Mouse (Mus musculus): ENCODE results near the gene C1qtnf1. TPM values are rescaled to one million over a fixed set of nuclear protein-coding genes. Genes with fewer than 3 reads are reported as not detected.

The C1qtnf1 gene
- polyA plus RNA-seq, 2 experiments: 1.1 to 1.4 TPM

DNA sequence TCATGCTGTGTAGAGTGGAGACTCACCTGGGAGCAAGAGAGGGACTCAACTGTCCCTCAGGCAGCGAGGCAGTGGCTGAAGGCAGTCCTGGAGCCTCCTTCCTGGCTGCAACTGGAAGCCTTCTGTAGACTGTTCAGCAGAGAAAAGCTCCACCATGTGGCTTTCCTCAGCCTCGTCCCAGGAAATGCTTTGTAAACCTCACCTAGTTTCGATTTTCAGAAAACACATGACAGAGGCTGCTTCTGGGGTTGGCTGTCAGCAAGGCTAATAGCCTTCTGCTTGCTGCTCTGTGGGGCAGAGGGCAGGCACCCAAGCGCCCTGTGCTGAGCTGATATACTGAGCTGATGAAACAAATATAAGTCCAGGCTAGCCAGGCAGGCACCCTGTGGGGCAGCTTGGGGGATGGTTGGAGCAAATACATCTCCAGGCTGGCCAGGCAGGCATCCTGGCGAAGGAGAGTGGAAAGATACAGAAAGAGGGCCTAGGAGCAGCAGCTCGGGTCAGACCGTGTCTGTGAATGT is 26.2 kb upstream of the C1qtnf1 start, which contains the start of gene Lgals3bp:
TSS of gene Lgals3bp (minus strand) at position 333 of the 521 bp plus-strand sequence.
- DNase-seq (ENCODE audit: low read depth in 3 of 3, low spot score in 3 of 3) (peak in 1 of 3 experiments; percentile 24), ATAC-seq (ENCODE audit: insufficient read depth) (peak; percentile 65)
- WGBS (ENCODE audit: insufficient replicate concordance): 42% methylated on average over 7 of the region's 7 CpGs
- Histone ChIP-seq H3K27ac (no peak within 1 kb of the TSS), H3K4me2 (ENCODE audit: low read depth) (peak within 1 kb of the TSS; percentile 28), H3K9ac (replicated peaks) (no peak within 1 kb of the TSS), H3K9me3 (ENCODE audit: control insufficient read depth, low read length) (no peaks in the 10 kb centered on the region), H3K4me1 (replicated peaks; ENCODE audit: control insufficient read depth in 2 of 2, insufficient read depth in 2 of 2, low read length in 1 of 2) (peaks cover 9 to 25% of the 10 kb centered on the region in 2 experiments), H3K4me3 (ENCODE audit: insufficient read depth in 1 of 2, low read depth in 2 of 2, low read length in 2 of 2) (peak within 1 kb of the TSS; percentile 1 to 34), H3K36me3 (replicated peaks; ENCODE audit: control insufficient read depth, insufficient read depth, low read depth) (no peaks in the 10 kb centered on the region; the same call in 1 of the 2 replicates), H3K27me3 (ENCODE audit: control insufficient read depth, insufficient read depth, low read length) (no peaks in the 10 kb centered on the region)
- TF ChIP-seq CTCF (IDR thresholded peaks at IDR 0.05; ENCODE audit: low read depth) (no peak; the same call in 1 of the 2 replicates), EP300 (IDR thresholded peaks at IDR 0.05; ENCODE audit: low read depth) (no peak)

DNA sequence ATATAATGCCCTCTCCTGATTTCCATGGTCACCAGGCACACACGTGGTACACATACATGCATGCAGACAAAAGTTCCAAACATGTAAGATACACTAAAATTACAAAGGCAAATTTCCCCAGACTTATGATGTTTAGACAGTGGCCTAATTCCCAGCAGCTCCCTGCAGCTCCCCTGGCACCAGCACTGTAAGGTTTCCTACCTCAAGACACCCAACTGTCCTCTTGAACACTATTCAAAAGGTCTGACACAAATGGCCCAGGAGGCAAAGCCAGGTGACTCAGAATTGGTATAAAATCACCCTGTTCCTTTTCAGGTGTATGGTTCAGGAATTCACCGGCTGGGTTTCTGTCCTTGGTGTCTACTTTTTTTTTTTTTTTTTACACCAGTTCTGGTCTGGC is 24.8 kb upstream of the C1qtnf1 start:
- H3K36me3 ChIP-seq (replicated peaks; ENCODE audit: control insufficient read depth, insufficient read depth, low read depth): no peaks in the 10 kb centered on the region; the same call in 1 of the 2 replicates
- no peak overlapping the region for H3K4me2 ChIP-seq (ENCODE audit: low read depth)
- H3K4me3 ChIP-seq (ENCODE audit: insufficient read depth in 1 of 2, low read depth in 2 of 2, low read length in 2 of 2): no peak overlapping the region
- DNase-seq (ENCODE audit: low read depth in 3 of 3, low spot score in 3 of 3) (no peak), ATAC-seq (ENCODE audit: insufficient read depth) (no peak)
- no peak overlapping the region for H3K27ac ChIP-seq
- TF ChIP-seq CTCF (IDR thresholded peaks at IDR 0.05; ENCODE audit: low read depth) (no peak), EP300 (IDR thresholded peaks at IDR 0.05; ENCODE audit: low read depth) (no peak)
- 57% methylated on average over 2 of the region's 2 CpGs for WGBS (ENCODE audit: insufficient replicate concordance)
- peaks cover 9 to 25% of the 10 kb centered on the region in 2 experiments for H3K4me1 ChIP-seq (replicated peaks; ENCODE audit: control insufficient read depth in 2 of 2, insufficient read depth in 2 of 2, low read length in 1 of 2)
- H3K9me3 ChIP-seq (ENCODE audit: control insufficient read depth, low read length): no peaks in the 10 kb centered on the region
- H3K9ac ChIP-seq (replicated peaks): no peak overlapping the region
- H3K27me3 ChIP-seq (ENCODE audit: control insufficient read depth, insufficient read depth, low read length): no peaks in the 10 kb centered on the region

DNA sequence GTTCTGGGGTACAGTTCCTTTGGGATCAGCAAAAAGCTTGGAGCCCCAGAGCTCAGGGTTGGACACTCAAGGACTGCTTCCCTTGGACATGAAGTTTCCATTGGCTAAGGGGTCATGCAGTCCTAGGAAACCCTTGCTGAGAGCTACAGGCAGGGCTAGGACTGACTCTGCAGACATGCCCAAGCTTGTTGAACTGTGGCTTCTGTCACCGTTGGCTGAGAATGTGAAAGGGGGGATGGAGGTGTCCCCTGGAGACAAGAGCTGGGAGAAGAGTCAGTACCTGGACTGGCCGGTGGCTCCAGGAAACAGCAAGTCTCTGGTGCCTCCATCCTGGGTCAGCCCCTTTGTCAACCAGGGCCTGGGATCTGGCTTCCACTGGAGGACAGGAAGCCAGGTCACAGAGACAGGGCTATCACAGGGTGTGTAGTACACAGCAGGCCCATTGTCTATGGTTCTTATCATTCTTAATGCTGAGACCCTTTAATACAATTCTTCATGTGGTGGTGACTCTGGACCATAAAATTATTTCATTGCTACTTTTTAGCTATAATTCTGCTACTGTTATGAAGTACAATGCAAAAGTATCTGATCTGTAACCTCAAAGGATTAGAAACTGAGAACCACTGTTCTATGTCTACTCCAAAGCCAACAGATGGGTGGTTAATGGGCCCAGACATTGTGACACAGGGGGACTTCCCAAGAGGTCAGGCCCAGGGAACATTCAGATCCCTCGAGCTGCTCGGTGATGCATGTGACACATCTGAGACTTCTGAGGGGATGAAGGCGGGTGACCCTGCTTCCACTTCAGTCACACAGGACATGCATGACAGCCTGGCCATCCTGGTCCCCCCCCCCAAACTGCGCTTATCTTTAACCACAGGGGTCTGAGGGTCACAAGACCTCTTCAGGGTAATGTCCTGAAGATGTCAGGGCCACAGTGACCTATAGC is 23.8 kb upstream of the C1qtnf1 start:
- Histone ChIP-seq H3K36me3 (replicated peaks; ENCODE audit: control insufficient read depth, insufficient read depth, low read depth) (no peaks in the 10 kb centered on the region; the same call in 1 of the 2 replicates), H3K27ac (no peak overlapping the region), H3K4me1 (replicated peaks; ENCODE audit: control insufficient read depth in 2 of 2, insufficient read depth in 2 of 2, low read length in 1 of 2) (peaks cover 9 to 25% of the 10 kb centered on the region in 2 experiments), H3K9ac (replicated peaks) (no peak overlapping the region), H3K9me3 (ENCODE audit: control insufficient read depth, low read length) (no peaks in the 10 kb centered on the region), H3K27me3 (ENCODE audit: control insufficient read depth, insufficient read depth, low read length) (no peaks in the 10 kb centered on the region), H3K4me3 (ENCODE audit: insufficient read depth in 1 of 2, low read depth in 2 of 2, low read length in 2 of 2) (no peak overlapping the region), H3K4me2 (ENCODE audit: low read depth) (no peak overlapping the region)
- no peak for DNase-seq (ENCODE audit: low read depth in 3 of 3, low spot score in 3 of 3)
- whole genome bisulfite sequencing (ENCODE audit: insufficient replicate concordance): 62% methylated on average over 6 of the region's 6 CpGs
- TF ChIP-seq CTCF (IDR thresholded peaks at IDR 0.05; ENCODE audit: low read depth): no peak
- ATAC-seq (ENCODE audit: insufficient read depth): no peak

DNA sequence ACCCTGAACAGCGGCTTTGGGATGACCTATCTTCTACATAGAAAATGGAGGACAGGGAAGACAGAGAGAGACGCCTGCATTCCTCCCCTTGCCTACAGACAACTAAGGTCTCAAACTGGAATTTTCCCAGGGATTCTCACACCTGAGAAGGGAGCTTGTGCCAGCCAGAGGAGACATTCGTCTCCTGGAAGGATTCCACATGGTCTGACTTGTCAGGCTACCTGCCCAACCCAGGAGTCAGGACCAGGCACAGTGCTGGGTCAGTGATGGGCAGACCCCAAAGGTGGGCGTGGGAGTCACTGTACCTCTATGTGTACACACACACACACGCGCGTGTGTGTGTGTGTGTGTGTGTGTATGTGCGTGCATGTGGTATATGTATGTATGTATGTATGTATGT is 22.7 kb upstream of the C1qtnf1 start:
- Histone ChIP-seq H3K27me3 (ENCODE audit: control insufficient read depth, insufficient read depth, low read length) (no peaks in the 10 kb centered on the region), H3K36me3 (replicated peaks; ENCODE audit: control insufficient read depth, insufficient read depth, low read depth) (no peaks in the 10 kb centered on the region; the same call in 1 of the 2 replicates), H3K9ac (replicated peaks) (no peak overlapping the region), H3K4me3 (ENCODE audit: insufficient read depth in 1 of 2, low read depth in 2 of 2, low read length in 2 of 2) (no peak overlapping the region), H3K9me3 (ENCODE audit: control insufficient read depth, low read length) (no peaks in the 10 kb centered on the region), H3K4me1 (replicated peaks; ENCODE audit: control insufficient read depth in 2 of 2, insufficient read depth in 2 of 2, low read length in 1 of 2) (peaks cover 2 to 16% of the 10 kb centered on the region in 2 experiments), H3K27ac (no peak overlapping the region), H3K4me2 (ENCODE audit: low read depth) (no peak overlapping the region)
- DNase-seq (ENCODE audit: low read depth in 3 of 3, low spot score in 3 of 3): no peak
- no peak for ATAC-seq (ENCODE audit: insufficient read depth)
- WGBS (ENCODE audit: insufficient replicate concordance): 79% methylated on average over 8 of the region's 8 CpGs
- TF ChIP-seq CTCF (IDR thresholded peaks at IDR 0.05; ENCODE audit: low read depth): no peak
- TF ChIP-seq EP300 (IDR thresholded peaks at IDR 0.05; ENCODE audit: low read depth): no peak

DNA sequence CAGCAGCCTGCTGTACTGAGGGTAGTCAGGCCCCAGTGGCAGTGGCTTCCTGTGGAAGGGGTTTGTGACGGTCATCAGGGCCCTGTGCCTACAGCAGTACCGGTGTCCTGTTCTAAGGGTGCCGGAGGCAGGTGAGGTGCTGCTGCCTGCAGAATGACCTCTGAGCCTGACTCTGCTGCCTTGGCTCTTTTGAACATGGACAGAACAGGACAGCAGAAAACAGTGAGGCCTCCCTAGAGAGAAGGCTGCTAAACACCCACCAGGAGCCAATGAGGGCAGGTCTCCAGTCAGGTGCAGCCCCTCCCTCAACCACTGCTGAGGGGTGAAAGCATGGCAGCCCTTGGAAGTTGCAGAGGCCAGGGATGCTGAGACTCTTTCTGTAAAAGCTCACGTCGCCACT is 21.5 kb upstream of the C1qtnf1 start:
- ATAC-seq (ENCODE audit: insufficient read depth) (no peak), DNase-seq (ENCODE audit: low read depth in 3 of 3, low spot score in 3 of 3) (no peak)
- Histone ChIP-seq H3K4me2 (ENCODE audit: low read depth) (no peak overlapping the region), H3K9me3 (ENCODE audit: control insufficient read depth, low read length) (no peaks in the 10 kb centered on the region), H3K4me3 (ENCODE audit: insufficient read depth in 1 of 2, low read depth in 2 of 2, low read length in 2 of 2) (no peak overlapping the region), H3K4me1 (replicated peaks; ENCODE audit: control insufficient read depth in 2 of 2, insufficient read depth in 2 of 2, low read length in 1 of 2) (peaks cover 0 to 5% of the 10 kb centered on the region in 2 experiments; a peak in 2 of 4 replicates), H3K9ac (replicated peaks) (no peak overlapping the region), H3K36me3 (replicated peaks; ENCODE audit: control insufficient read depth, insufficient read depth, low read depth) (peaks cover 2% of the 10 kb centered on the region; the same call in 1 of the 2 replicates), H3K27ac (no peak overlapping the region), H3K27me3 (ENCODE audit: control insufficient read depth, insufficient read depth, low read length) (no peaks in the 10 kb centered on the region)
- WGBS (ENCODE audit: insufficient replicate concordance): 78% methylated on average over 5 of the region's 5 CpGs
- TF ChIP-seq EP300 (IDR thresholded peaks at IDR 0.05; ENCODE audit: low read depth) (no peak), CTCF (IDR thresholded peaks at IDR 0.05; ENCODE audit: low read depth) (no peak)

Data from liver, embryonic 14.5 days (tissue).